Mouse (Mus musculus): Measurements from ENCODE around the gene Gsdma2. TPM values are rescaled to one million over a fixed set of nuclear protein-coding genes. Genes with fewer than 3 reads are reported as not detected.
"Not testable (repeated sequence)": the region's sequence is repeated elsewhere in the genome, so short reads cannot be mapped to it uniquely, and the experiment has no call there.

Gsdma2 gene
- total and polyA plus RNA-seq, 2 experiments from 2014 or later: not detected

DNA sequence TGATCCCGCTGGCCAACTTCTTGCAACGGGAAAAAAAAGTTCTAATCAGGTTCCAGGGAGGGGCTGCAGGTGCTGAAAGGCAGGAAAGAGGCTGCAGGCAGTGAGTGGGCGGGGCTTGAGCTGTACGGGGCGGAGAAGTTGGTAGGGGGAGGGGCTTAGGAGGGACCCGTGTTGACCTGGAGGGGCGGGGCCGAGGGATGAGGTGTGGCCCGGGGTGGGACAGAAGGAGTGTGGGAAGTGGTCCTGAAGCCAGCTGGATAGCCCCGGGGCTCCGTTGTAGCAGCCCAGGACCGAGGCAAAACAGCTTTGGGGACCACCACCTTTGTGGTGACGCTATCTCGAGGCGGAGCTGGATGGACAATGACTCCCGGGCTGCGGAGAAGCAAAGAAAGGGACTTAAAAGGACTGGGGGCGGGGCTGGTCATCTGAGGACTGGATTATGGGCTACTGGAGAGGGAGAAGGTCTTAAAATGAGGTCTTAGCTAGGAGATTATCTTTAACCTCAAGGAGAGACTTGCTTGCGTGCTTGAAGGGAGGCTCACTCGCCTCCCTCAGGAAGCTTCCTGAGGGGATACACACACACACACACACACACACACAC is 44.4 kb upstream of the Gsdma2 start:
- TF ChIP-seq CTCF (IDR thresholded peaks at IDR 0.05; ENCODE audit: low read depth) (no peak), EP300 (IDR thresholded peaks at IDR 0.05; ENCODE audit: low read depth) (no peak)
- H3K27me3 ChIP-seq (ENCODE audit: control insufficient read depth, insufficient read depth, low read length): peaks cover 17% of the 10 kb centered on the region
- WGBS: 1% methylated on average over 20 of the region's 20 CpGs
- H3K36me3 ChIP-seq (replicated peaks; ENCODE audit: control insufficient read depth, insufficient read depth, low read length): no peaks in the 10 kb centered on the region
- DNase-seq (ENCODE audit: low spot score) (no peak), ATAC-seq (ENCODE audit: insufficient read depth, low read depth) (peak; percentile 28; the same call in 1 of the 2 replicates)
- no peak overlapping the region for H3K4me3 ChIP-seq (ENCODE audit: low read depth, low read length)
- no peak overlapping the region for H3K9ac ChIP-seq (replicated peaks; ENCODE audit: low read depth, low read length)
- no peak overlapping the region for H3K27ac ChIP-seq (ENCODE audit: low read depth)
- H3K4me2 ChIP-seq (ENCODE audit: low read depth, low read length): peak overlapping the region; percentile 43
- H3K9me3 ChIP-seq (replicated peaks; ENCODE audit: control insufficient read depth, low read length): no peaks in the 10 kb centered on the region
- H3K4me1 ChIP-seq (ENCODE audit: control insufficient read depth, insufficient read depth): peaks cover 12% of the 10 kb centered on the region; the same call in 1 of the 2 replicates

DNA sequence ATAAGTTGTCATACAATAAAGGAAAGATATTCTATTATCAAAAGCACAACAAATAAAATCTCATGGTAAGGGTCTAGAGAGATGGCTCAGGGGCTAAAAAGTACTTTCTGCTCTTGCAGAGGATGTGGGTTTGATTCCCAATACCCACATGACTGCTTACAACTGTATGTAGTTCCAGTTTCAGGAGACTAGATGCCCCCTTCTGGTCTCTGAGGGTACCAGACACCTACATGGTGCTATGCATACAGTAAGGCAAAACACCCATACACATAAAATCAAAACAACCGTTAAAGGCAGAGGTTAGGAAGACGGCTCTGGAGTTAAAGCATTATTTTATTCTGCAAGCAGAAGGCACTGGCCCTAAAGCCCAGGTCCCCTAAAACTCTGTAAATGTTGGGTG is 42.6 kb upstream of the Gsdma2 start:
- Histone ChIP-seq H3K4me1 (ENCODE audit: control insufficient read depth, insufficient read depth) (0 out of 2 replicates have a peak, but pooled peaks cover 12% of the 10 kb centered on the region), H3K27me3 (ENCODE audit: control insufficient read depth, insufficient read depth, low read length) (peaks cover 7% of the 10 kb centered on the region; the same call in 1 of the 2 replicates), H3K4me3 (ENCODE audit: low read depth, low read length) (no peak overlapping the region), H3K27ac (ENCODE audit: low read depth) (no peak overlapping the region), H3K9me3 (replicated peaks; ENCODE audit: control insufficient read depth, low read length) (no peaks in the 10 kb centered on the region), H3K9ac (replicated peaks; ENCODE audit: low read depth, low read length) (no peak overlapping the region), H3K36me3 (replicated peaks; ENCODE audit: control insufficient read depth, insufficient read depth, low read length) (no peaks in the 10 kb centered on the region), H3K4me2 (ENCODE audit: low read depth, low read length) (no peak overlapping the region)
- no peak for ATAC-seq (ENCODE audit: insufficient read depth, low read depth)
- WGBS: 80% methylated on average over 2 of the region's 2 CpGs
- TF ChIP-seq EP300 (IDR thresholded peaks at IDR 0.05; ENCODE audit: low read depth) (no peak), CTCF (IDR thresholded peaks at IDR 0.05; ENCODE audit: low read depth) (no peak)
- no peak for DNase-seq (ENCODE audit: low spot score)

DNA sequence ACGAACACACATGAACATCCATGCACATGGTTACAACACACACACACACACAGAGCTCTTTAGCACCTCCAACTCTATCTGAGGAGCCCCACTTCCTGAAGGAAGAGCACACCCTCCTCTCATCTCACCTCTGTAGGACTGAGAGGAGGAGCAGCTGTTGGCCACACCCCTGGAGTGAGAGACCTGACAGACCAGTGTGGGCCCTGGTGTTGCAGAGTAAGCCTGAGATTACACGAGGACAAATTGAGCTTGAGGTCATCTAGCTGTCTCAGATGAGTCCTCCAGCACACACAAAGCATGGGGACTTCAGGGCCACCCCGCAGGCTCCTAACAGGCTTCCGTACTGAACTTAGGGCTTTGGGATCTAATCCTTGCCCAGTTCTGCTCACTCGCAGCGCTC is 41.6 kb upstream of the Gsdma2 start:
- H3K36me3 ChIP-seq (replicated peaks; ENCODE audit: control insufficient read depth, insufficient read depth, low read length); H3K4me3 ChIP-seq (ENCODE audit: low read depth, low read length); H3K9me3 ChIP-seq (replicated peaks; ENCODE audit: control insufficient read depth, low read length); DNase-seq (ENCODE audit: low spot score); ATAC-seq (ENCODE audit: insufficient read depth, low read depth); H3K27me3 ChIP-seq (ENCODE audit: control insufficient read depth, insufficient read depth, low read length); H3K9ac ChIP-seq (replicated peaks; ENCODE audit: low read depth, low read length); H3K4me2 ChIP-seq (ENCODE audit: low read depth, low read length); H3K27ac ChIP-seq (ENCODE audit: low read depth): not testable (repeated sequence)
- H3K4me1 ChIP-seq (ENCODE audit: control insufficient read depth, insufficient read depth): 0 out of 2 replicates have a peak, but pooled peaks cover 12% of the 10 kb centered on the region
- WGBS: 65% methylated on average over 6 of the region's 6 CpGs

DNA sequence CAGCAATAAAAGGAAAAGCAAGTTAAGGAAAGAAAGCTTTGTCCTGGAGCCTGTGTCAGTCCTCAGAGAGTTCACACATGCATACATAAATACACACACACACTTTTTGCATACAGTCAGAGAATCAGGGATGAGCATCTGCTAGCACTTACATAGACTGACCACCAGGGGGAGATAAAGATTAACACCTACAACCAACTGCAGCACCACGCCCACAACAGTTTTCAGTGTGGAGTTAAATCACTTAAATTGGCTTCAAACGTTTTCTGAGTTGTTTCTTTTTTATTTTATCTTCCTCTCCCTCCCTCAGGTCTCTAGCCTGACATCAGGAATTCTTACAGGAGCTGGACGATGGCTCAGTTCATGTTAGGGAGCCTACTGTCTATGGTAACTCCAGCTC is 39.8 kb upstream of the Gsdma2 start:
- Histone ChIP-seq H3K4me1 (ENCODE audit: control insufficient read depth, insufficient read depth) (0 out of 2 replicates have a peak, but pooled peaks cover 9% of the 10 kb centered on the region), H3K9ac (replicated peaks; ENCODE audit: low read depth, low read length) (no peak overlapping the region), H3K36me3 (replicated peaks; ENCODE audit: control insufficient read depth, insufficient read depth, low read length) (no peaks in the 10 kb centered on the region), H3K27me3 (ENCODE audit: control insufficient read depth, insufficient read depth, low read length) (no peaks in the 10 kb centered on the region), H3K9me3 (replicated peaks; ENCODE audit: control insufficient read depth, low read length) (no peaks in the 10 kb centered on the region), H3K27ac (ENCODE audit: low read depth) (no peak overlapping the region), H3K4me2 (ENCODE audit: low read depth, low read length) (no peak overlapping the region), H3K4me3 (ENCODE audit: low read depth, low read length) (no peak overlapping the region)
- 4% methylated on average over 3 of the region's 3 CpGs for WGBS
- no peak for ATAC-seq (ENCODE audit: insufficient read depth, low read depth)
- DNase-seq (ENCODE audit: low spot score): peak; percentile 44
- TF ChIP-seq EP300 (IDR thresholded peaks at IDR 0.05; ENCODE audit: low read depth) (no peak), CTCF (IDR thresholded peaks at IDR 0.05; ENCODE audit: low read depth) (peak; percentile 81)

DNA sequence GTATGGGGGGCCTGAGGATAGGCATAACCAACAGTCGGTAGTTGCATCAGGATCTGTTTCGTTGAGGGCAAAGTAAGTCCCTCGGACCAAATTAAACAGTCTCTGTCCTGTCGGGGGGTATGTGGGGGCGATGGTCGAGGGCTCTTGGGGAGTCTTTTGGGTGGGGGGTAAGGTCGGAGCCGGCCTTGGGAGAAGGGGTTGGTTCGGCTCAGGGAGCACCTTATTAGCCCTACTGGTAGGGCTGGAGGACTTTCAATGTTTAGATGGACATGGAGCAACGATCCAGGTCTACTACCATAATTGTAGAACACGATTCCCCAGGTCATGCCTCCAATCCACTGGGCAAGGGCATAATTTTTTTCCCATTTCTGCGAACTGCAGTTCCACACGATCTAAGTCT is 25.8 kb upstream of the Gsdma2 start:
- no peak for TF ChIP-seq CTCF (IDR thresholded peaks at IDR 0.05; ENCODE audit: low read depth)
- no peak for TF ChIP-seq EP300 (IDR thresholded peaks at IDR 0.05; ENCODE audit: low read depth)
- no peaks in the 10 kb centered on the region for H3K36me3 ChIP-seq (replicated peaks; ENCODE audit: control insufficient read depth, insufficient read depth, low read length)
- ATAC-seq (ENCODE audit: insufficient read depth, low read depth) (no peak), DNase-seq (ENCODE audit: low spot score) (no peak)
- H3K27me3 ChIP-seq (ENCODE audit: control insufficient read depth, insufficient read depth, low read length): no peaks in the 10 kb centered on the region
- no peak overlapping the region for H3K9ac ChIP-seq (replicated peaks; ENCODE audit: low read depth, low read length)
- H3K4me3 ChIP-seq (ENCODE audit: low read depth, low read length): no peak overlapping the region
- no peaks in the 10 kb centered on the region for H3K4me1 ChIP-seq (ENCODE audit: control insufficient read depth, insufficient read depth)
- H3K9me3 ChIP-seq (replicated peaks; ENCODE audit: control insufficient read depth, low read length): no peaks in the 10 kb centered on the region
- WGBS: 85% methylated on average over 13 of the region's 13 CpGs
- no peak overlapping the region for H3K4me2 ChIP-seq (ENCODE audit: low read depth, low read length)
- no peak overlapping the region for H3K27ac ChIP-seq (ENCODE audit: low read depth)

DNA sequence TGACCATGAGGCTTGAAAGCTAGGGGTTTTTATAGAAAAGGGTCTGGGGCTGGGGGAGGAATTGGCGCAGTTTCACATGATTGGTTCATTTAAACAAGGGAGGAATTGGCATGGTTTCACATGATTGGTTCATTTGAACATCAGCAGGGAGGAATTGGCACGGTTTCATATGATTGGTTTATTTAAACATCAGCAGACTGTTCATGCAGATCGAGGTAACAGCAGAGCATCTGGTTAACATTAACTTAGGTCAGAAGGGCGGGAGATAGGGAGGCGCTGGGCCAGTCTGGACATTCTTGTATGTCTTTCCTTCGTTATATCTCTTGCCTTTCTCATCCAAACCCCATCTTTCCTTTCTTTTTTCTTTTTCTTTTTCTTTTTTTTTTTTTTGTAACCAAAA is 22.6 kb upstream of the Gsdma2 start:
- ATAC-seq (ENCODE audit: insufficient read depth, low read depth); H3K4me3 ChIP-seq (ENCODE audit: low read depth, low read length); H3K9ac ChIP-seq (replicated peaks; ENCODE audit: low read depth, low read length); H3K27me3 ChIP-seq (ENCODE audit: control insufficient read depth, insufficient read depth, low read length); H3K4me2 ChIP-seq (ENCODE audit: low read depth, low read length); H3K4me1 ChIP-seq (ENCODE audit: control insufficient read depth, insufficient read depth); H3K9me3 ChIP-seq (replicated peaks; ENCODE audit: control insufficient read depth, low read length); H3K36me3 ChIP-seq (replicated peaks; ENCODE audit: control insufficient read depth, insufficient read depth, low read length); DNase-seq (ENCODE audit: low spot score); H3K27ac ChIP-seq (ENCODE audit: low read depth): not testable (repeated sequence)
- WGBS: 71% methylated on average over 6 of the region's 6 CpGs

DNA sequence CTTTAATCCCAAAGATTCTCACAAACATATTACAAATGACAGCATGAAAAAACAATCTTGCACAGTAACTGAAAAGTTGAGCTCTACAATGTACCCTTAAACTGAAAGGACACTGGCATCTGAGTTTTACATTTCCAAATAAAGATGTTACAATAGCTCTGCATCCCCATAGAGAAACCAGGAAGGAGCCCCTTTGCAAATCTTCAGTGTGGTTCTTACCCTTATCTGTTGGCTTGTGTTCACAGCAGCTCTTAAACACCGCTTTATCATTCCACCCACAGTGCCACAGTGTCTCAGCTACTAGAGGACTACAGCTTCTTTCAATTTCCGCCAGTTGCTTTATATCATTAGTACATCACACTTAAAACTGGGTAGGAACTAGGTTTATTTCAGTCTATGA is 22.2 kb upstream of the Gsdma2 start:
- H3K4me3 ChIP-seq (ENCODE audit: low read depth, low read length); H3K27me3 ChIP-seq (ENCODE audit: control insufficient read depth, insufficient read depth, low read length); H3K4me2 ChIP-seq (ENCODE audit: low read depth, low read length); H3K4me1 ChIP-seq (ENCODE audit: control insufficient read depth, insufficient read depth); H3K9ac ChIP-seq (replicated peaks; ENCODE audit: low read depth, low read length); H3K27ac ChIP-seq (ENCODE audit: low read depth); DNase-seq (ENCODE audit: low spot score); H3K36me3 ChIP-seq (replicated peaks; ENCODE audit: control insufficient read depth, insufficient read depth, low read length); ATAC-seq (ENCODE audit: insufficient read depth, low read depth); H3K9me3 ChIP-seq (replicated peaks; ENCODE audit: control insufficient read depth, low read length): not testable (repeated sequence)
- 83% methylated on average over 2 of the region's 2 CpGs for WGBS
